Mouse (Mus musculus): ENCODE measurements around the gene F830045P16Rik.

Gene F830045P16Rik

GRCm38 (mm10) chr2:129536377-129536776 is at the start of gene F830045P16Rik:
F830045P16Rik (minus strand) TSS chr2:129536602.
- no peak for DNase-seq

GRCm38 (mm10) chr2:129585904-129586514 is 49.6 kb upstream of the F830045P16Rik start:
- DNase-seq = no peak

GRCm38 (mm10) chr2:129584905-129585304 is 48.5 kb upstream of the F830045P16Rik start:
- no peak for DNase-seq

GRCm38 (mm10) chr2:129582261-129582660 is 45.9 kb upstream of the F830045P16Rik start:
- DNase-seq = peak; percentile 43 to 72

DNA sequence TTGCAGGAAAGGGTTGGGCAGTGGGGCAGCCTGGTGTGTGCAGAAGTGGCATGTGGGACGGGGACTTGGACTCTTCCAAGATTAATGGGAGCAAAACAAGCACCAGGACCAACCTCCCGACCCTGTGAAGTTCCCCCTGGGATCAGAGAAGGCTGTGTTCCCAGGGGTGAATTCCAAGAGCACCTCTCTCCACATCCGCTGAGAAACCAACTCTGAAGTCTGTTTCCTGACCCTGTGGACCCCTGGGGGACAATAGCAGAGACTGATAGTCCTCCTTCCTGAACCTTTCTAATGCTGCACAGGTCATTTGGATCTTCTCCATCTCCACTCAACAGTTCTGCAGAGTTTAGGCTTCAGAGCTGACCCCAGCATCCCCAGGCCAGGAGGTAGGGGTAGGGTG is 45.4 kb upstream of the F830045P16Rik start:
- peak; percentile 43 to 78 for DNase-seq

DNA sequence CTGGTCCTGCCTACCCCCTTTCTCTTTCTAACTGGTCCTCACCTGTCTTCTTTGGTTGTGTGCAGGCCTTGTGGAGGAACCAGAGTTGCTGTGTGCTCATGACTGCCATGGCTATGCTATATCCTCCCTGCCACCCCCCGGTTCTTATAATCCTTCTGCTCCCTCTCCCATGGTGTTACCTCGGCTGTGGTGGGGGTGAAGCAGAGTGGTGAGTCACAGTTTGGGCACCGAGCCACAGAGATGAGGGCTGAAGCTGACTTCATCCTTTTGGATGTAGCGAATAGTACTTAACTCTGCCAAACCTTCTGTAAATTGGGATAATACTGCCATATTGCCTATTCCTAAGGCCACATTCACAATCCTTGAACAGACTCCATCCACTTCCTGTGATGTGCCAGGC is 44.3 kb upstream of the F830045P16Rik start:
- no peak for DNase-seq

DNA sequence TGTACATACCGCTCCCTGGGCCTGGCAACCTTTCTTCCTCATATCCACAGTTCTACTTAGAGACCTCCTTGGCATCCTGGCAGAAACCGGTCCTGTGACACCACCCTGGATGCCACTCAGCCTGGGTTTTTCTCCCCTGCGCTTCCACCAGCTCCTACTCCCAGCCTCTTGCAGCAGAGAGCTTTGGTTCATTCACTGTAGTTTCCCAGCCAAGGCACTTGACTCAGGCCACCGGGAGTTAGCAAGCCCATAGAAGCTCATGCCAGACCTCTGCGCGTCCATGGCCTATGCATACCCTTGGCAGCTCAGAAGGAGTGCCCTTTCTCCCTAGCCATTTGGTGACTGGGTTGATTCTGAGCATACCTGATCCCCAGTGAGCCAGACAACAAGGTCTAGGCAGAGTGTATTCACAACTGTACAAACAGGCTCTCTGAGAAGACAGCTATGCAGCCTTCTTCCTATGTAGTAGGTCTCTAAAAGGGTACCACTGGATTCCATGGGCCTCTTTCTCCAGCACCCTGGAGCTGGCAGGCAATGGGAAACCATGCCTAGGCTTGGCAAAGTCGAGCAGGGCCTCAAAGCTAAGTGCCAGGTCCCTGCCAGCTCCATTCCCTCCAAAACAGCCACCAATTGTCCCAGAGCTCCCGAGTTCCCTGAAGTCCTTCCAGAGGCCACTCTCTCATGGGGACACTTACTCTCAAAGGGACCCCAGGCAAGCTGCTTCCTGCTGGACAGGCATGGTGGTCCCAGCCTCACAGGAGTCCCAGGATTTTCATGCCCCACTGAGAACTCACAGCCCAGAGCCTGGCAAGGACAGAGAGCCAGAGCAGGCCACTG is 40.4 kb upstream of the F830045P16Rik start:
- DNase-seq = no peak

- no peak for DNase-seq
These were observed 38.7 kb upstream of the F830045P16Rik start for GRCm38 (mm10) chr2:129575113-129575512.

GRCm38 (mm10) chr2:129574395-129575046 is 38.1 kb upstream of the F830045P16Rik start:
- DNase-seq = peak in 1 of 2 experiments; percentile 57

DNA sequence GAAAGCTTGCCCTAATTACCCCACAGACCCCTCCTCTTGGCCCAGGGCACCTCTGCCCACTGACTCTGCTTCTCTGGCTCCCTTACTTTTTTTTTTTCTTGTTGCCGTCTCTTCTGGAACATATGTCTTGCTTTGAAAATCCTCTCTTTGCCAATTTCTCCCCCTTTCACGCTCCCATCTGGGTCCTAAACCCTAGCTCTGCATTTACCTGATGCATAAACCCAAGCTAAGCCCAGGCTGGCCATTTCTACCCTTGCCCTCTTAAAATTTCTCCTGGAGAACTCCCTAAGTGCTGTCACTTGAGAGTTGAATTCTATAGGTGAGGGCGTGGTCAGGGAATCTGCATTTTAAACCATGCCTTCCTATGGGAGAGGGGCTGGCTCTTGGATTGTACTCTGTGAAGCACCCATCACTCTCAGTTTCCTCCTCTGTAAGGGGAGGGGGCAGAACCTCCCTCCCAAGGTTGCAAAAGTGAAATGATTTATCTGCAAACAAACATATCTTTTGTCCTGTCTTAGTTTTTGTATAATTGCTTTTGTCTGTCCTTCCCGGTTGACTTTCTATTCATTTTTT is 37.4 kb upstream of the F830045P16Rik start:
- no peak for DNase-seq

- no peak for DNase-seq
These were observed 33.2 kb upstream of the F830045P16Rik start for GRCm38 (mm10) chr2:129569556-129569955.

DNA sequence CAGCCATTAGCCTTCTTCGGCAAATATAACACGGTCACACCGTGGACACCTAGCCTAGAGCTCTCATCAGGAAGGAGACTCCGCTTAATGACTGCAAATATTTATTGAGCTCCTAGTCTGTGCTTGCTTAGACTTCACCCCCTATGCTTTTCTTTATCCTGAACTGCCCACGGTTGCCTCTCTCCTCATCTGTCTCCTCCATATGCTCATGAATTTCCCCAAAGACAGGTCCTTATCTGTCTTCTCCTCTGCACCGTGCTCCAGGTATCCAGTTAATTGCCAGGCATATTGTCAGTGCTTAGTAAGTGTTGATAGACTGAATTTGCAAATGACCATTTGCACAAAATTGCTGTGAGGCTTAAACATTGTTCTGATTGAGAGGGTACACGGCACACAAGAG is 32.7 kb upstream of the F830045P16Rik start:
- DNase-seq = no peak

DNA sequence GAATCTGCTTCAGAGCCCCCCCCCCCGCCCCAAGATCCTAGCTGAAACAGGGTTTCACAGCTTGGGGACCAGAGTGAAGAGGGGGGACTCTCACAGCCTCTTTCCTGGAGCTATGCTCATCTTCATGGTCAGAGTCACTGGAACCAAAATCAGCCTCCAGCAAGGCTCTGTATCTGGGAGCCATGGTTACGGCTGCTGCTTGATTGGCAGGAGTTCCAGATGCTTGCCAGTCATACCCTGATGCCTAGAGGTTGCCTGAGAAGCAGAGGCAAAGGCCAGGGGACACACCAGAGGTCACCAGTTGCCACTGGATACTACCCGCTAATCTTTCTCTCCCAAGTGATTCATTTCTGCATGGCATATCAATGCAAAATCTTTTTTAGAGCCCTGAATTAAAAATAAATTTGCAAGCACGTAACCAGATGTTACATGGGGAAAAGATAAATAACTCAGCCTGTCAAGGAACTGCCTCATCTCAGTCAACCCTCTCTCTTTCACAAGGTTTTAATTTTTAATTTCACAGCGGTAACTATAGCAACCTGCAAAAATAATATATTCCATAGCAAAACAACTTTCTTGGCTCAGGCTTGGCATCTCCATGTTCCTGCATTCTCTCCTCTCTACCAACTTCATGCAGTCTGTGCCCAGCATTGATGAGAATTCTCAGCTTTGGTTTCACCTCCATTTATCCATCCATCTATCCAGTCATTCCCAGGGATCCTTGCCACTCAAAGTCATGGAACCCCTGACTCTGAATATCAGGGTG is 27.7 kb upstream of the F830045P16Rik start:
- no peak for DNase-seq

GRCm38 (mm10) chr2:129561796-129562195 is 25.4 kb upstream of the F830045P16Rik start:
- no peak for DNase-seq

- DNase-seq = no peak
These were observed 22.4 kb upstream of the F830045P16Rik start for GRCm38 (mm10) chr2:129558875-129559219.

DNA sequence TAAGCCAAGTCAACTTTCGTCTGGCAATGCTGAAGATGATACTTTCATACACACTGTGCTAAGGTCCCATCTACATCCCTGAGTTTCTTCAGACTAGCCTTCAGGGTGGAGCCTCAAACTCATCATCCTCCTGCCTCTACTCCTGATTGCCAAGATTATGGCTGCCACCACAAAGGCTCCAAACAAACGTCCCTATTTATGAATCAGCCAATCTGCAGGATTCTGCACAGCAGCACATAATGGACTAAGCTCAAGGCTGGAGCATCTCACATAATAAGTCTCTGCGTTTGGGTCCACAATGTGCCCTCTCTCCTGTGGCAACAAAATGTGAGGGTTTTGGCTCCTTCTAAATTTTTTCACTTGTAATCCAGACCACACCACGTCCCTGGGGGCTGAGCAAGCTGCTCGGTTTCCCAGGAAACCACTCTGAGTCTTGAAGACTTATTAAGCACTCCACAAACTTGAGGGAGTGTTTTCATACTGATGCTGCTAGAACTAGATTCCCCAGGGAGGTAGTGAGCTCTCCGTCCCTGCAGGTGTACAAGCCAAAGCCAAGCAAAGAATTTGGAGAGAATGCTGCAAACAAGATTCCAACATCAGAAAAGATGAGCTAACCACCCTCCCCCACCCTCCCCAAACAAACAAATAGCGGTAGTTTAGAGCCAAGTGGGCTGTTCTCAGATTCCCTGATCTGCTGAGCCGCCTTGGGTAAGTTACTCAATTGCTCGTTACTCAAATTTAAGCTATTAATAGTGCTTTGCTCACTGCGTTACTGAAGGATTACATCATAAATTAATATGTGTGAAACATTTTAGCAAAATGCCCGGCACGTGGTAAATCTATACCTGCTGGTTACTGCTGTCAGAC is 21.8 kb upstream of the F830045P16Rik start:
- DNase-seq = no peak

DNA sequence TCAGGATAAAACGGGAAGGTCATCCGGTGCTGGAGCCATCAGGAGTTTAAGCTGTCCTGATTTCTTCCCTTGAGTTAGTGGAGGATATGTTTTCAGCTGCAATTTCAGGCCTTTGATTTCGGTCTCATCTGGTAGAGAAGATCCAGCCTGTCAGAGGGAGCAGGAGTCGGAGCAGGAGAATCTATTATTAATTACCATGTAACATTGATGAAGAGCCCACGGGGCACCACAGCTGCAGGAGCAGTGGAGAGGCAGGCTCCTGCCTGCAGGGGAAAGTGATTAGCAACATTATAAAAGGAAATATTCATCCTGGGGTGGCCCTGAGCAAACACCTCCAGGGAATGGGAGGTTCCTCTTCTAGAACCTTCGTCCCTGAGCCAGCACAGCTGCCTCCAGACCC is 19.7 kb upstream of the F830045P16Rik start:
- DNase-seq = no peak

DNA sequence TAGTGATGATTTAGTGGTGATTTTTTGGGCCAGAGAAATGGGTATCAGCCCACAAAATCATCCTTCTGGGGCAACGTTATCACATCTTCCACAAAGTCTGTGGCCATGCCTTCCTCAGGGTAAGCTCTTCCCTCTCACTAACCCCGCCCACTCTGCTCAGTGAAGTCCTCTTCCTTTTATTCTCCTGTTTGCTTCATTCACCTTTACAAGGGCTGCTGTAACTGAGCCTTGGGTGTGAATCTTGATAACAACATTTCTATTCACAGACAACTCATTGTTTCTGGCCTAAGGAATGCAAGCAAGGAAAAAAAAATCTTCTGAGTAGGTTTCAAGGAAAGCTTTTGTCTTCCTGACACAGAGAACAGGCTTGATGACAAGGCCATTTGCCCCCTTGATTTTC is 14.4 kb upstream of the F830045P16Rik start:
- DNase-seq = peak in 1 of 2 experiments; percentile 6

- peak in 1 of 2 experiments; percentile 38 for DNase-seq
These were observed 13.2 kb upstream of the F830045P16Rik start for GRCm38 (mm10) chr2:129549537-129550135.

- DNase-seq = no peak
These were observed 10.4 kb upstream of the F830045P16Rik start for GRCm38 (mm10) chr2:129546772-129547171.

DNA sequence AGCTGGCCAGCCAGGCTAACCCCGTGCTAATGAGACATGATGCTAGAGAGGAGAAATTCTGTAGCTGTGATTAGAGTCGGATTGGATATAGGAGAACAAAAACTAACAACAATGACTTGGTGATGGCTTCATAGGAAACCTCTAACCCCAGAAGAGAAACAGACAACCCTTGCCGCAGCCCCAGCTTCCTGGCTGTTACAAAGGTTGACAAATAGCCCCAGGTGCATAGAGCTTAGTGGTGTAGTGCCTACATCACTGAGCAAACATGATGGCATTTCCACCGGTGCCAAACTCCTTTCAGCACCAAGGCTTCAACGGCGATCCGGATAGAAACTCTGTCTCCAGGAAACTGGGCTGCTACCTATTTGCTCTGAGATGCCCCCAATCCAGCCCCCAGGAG is 9.2 kb upstream of the F830045P16Rik start:
- no peak for DNase-seq

Measured in kidney, postnatal 25 days (tissue).